Mouse (Mus musculus) small intestine, adult 2 months (tissue): ENCODE measurements at regions not wholly inside any gene's neighbourhood (a gene's known extent, or its start where the extent isn't known, plus 50 kb on each side); places are given as distances from the start of the nearest gene placed in this dataset.

Source experiments
- CTCF ChIP-seq: fragments of 200-500 bp; IDR thresholded peaks from 2 replicates; pipeline ENCODE4 v1.5.1; 2012; ENCODE audit warnings: low read depth, mild to moderate bottlenecking, control low read depth, inconsistent platforms, low read length, moderate library complexity, mixed read lengths; ENCODE audit not compliant: insufficient replicate concordance, insufficient read length; ENCODE audit errors: extremely low read depth
- POLR2A ChIP-seq: fragments of 200-500 bp; IDR thresholded peaks from 2 replicates; pipeline ENCODE4 v1.6.1; 2012; ENCODE audit warnings: low read depth, mild to moderate bottlenecking, control low read depth, inconsistent platforms, low read length, moderate library complexity

DNA sequence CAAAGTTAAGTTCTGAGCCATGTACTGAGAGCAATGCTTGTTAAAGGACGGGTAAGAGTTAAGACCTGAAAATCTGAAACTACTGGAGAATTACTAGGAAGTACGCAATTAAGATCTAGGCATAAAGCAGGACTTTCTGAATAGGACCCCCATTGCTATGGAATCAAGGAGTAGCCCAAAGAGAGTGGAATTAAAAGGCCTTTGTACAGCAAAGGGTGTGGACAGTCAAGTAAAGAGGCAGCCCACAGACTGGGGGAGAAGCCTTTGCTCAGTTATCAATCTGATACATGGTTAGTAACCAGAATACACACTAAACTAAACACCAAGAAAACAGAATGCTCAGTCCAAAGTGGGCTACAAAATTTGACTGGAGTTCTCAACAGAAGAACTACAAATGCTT lies 104.2 kb upstream of the Serp2 start:
- TF ChIP-seq CTCF (no peak), POLR2A (no peak)
